Mouse (Mus musculus) lung, postnatal 25 days (tissue): ENCODE results near the gene Gls.

Source experiments
- DNase-seq: peaks from one replicate; pipeline ENCODE4 v3.0.0; 2022; ENCODE audit warnings: low spot score

Gls gene

GRCm38 (mm10) chr1:52233143-52233713 is at the start of gene Gls:
Gene Gls, minus strand, starts transcription at chr1:52233232.
- peak; percentile 98 for DNase-seq

GRCm38 (mm10) chr1:52279831-52280595 is 47.0 kb upstream of the Gls start:
- no peak for DNase-seq

DNA sequence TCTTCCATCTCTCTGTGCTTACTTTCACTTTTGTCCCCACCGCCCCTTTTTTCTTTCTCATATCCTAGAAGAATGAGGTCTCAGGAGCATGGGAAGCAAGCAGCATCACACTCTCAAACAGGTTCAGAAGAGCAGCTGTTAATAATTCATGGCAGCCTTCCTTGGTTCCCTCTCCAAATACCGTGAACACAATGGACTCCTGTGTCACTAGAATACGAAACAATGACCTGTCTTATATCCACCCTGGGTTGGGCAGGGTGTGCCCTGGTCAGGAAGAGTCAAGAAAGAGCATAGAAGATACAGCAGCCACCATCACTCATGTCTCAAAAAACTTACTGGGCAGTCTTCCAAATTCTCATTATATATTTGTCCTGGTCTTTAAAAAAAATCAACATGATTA is 46.3 kb upstream of the Gls start:
- no peak for DNase-seq

GRCm38 (mm10) chr1:52278073-52278472 is 45.0 kb upstream of the Gls start:
- no peak for DNase-seq

DNA sequence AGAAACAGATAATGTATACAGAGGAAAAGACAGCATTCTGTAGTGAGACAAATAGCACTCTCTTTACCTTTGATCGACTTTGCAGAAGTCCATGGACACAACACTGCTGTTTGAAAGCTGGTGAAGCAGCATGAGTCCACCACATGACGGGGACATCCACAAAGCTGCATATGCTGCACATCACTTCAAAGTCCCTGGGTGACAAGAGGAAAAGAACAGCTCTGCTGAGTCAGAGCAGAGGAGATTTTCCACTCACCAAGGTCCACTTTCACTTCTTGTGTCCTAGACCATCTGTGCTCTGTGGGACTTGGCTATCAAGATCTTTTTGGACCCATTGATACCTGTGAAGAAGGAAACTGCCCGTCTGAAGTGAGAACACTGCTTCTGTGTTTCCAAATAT is 41.2 kb upstream of the Gls start:
- DNase-seq, result no peak

GRCm38 (mm10) chr1:52272018-52272678 is 39.1 kb upstream of the Gls start:
- no peak for DNase-seq

GRCm38 (mm10) chr1:52270354-52270753 is 37.3 kb upstream of the Gls start:
- DNase-seq, result peak; percentile 28

DNA sequence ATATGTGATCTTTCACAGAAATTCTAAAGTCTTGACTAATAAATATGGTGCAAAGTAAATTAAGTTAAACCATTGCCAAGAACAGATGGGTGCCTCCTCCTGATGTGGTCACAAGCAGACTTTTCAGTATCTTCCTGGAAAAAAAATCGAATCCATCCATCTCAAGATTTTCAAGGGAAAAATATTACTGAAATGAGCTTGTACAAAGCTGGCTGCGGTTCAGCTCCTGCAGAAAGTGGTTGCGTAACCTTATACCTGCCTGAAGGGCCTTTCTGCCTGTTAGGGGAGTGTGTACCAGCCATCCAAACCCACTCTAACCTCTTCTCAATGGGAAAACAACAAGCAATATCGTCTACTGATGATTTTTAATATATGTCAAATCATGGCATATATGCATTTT is 36.6 kb upstream of the Gls start:
- DNase-seq, result no peak

GRCm38 (mm10) chr1:52268006-52268405 is 35.0 kb upstream of the Gls start:
- no peak for DNase-seq

GRCm38 (mm10) chr1:52267606-52268005 is 34.6 kb upstream of the Gls start:
- peak; percentile 71 for DNase-seq

GRCm38 (mm10) chr1:52265886-52266516 is 33.0 kb upstream of the Gls start:
- DNase-seq, result no peak

DNA sequence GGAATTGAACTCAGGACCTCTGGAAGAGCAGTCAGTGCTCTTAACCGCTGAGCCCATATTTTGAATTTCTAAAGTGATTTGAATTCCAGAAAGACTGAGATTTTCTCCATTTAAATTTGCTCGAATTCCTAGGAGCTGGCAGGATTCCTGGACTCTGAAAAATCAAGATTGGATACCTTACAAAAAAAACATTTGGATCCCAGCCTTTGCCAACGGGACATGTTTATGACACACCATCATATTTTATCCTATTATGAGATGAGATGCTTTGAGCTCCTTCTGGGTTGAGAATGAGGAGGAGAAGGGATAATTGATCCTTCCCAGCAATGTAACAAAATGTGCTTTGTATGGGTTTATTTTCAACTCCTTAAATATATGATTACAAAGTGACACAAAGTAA is 31.3 kb upstream of the Gls start:
- no peak for DNase-seq

- DNase-seq, result no peak
These were observed 27.5 kb upstream of the Gls start for GRCm38 (mm10) chr1:52260354-52261090.

DNA sequence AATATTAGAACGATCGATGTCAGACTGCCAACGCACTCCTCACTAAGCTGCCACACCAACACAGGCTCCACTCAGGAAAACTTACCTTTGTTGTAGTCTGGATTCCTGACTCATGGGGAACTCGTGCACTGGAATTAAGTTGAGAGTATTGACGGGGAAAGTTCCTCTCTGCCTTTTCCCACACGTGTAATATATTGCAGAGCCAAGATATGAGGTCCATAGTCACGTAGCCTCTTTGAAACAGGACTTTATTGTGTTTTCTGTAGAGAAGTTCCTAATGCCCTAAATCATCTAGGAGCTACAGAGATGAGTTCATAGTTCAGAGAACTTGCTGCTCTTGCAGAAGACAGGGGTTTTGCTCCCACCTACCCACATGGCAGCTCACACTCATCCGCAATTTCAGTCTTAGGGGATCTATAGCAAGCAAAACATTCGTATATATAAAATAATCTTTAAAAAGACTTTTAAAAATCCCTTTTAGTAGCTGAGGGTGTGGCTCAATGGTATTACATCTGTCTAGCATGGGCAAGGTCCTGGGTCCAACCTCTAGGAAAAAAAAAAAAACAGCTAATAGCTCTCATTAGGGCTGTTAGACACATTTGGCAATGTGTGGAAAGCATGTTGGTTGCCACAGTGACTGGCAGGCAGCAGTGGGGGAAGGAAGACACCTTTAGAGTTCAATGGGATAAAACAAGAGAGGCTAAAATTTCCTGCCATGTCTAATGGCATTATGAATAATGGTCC is 25.1 kb upstream of the Gls start:
- DNase-seq, result no peak

- no peak for DNase-seq
These were observed 23.9 kb upstream of the Gls start for GRCm38 (mm10) chr1:52256916-52257315.

DNA sequence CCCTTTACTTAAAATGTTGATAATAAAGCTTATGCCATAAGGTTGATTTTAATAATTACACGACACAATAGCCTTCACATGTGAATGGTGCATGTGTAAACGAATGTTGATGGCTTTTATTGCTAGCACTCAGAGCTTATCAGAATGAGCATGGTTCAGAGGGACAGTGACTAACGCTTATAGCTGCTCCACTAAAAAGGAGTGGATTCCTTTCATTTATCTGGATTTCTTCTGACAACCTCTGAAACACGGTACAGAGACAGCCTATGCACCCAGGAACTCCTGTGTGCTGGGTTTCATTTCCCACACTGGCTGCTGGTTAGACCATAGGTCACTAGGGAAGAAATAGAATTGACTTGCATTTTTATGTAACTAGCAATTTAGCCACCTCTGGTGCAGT is 23.2 kb upstream of the Gls start:
- no peak for DNase-seq

- DNase-seq, result no peak
These were observed 21.4 kb upstream of the Gls start for GRCm38 (mm10) chr1:52254411-52254810.

GRCm38 (mm10) chr1:52253386-52253785 is 20.4 kb upstream of the Gls start:
- no peak for DNase-seq

DNA sequence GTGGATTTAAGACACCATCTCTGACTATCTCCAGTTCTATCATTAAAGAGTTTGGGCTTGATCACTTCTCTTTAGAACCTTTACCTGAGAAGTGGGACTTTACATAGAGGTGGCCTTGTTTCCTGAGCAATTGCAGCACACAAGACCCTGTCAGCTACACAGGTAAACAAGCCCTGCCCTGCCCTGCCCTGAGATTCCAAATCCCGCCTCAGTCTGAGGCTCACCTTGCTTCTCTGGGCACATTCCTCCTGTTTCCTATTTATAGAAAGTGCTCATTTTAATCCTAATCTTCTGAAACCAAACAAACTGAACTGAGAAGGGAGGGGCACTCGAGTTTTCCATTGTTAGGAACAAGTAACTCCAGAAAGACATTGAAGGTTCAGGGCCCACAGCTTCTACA is 19.4 kb upstream of the Gls start:
- no peak for DNase-seq

DNA sequence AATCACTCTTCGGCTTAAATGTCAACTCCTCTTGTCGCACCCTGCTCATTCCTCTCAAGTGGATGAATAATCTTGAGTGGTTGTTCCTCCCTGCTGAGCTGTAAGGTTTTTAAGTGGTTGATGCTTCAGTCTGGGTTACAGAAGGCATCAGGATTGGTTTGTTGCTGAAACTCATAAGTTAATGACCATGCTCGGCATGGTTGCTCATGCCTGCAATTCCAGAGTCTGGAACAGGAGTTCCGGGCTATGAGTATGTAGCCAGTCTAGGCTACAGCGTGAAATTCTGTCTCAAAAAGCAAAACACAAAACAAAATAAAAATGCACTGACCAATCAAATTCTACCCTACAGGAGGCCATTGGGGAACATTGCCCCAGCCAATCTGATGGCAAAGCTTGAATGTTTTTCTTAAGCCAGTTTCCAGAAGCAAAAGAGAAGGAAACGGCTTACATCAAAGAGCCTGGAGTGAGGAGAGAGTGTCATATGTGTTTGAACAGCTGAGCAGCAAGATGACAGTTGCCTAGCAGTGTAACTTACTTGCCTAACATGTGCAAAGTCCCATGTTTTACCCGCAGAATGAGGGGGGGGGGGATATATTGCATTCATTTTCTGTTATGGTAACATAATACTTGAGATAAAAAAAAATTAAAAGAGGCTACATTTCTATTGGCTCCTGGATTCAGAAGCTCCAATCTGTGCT is 18.2 kb upstream of the Gls start:
- DNase-seq, result no peak
